Mouse (Mus musculus) C2C12 (cell line): ENCODE data around the gene Uspl1. TPM values are rescaled to one million over a fixed set of nuclear protein-coding genes. Genes with fewer than 3 reads are reported as not detected.

Experiments
- H3K27me3 ChIP-seq: one replicate; pipeline ENCODE4 v1.6.1; 2011; ENCODE audit not compliant: control insufficient read depth, insufficient read depth, insufficient read length
- H3K36me3 ChIP-seq: one replicate; pipeline ENCODE4 v1.6.1; 2011; ENCODE audit not compliant: control insufficient read depth, insufficient read depth
- H3K4me3 ChIP-seq: one replicate; pipeline ENCODE4 v1.5.1; 2011; ENCODE audit warnings: mild to moderate bottlenecking, control low read depth; ENCODE audit not compliant: poor library complexity, insufficient read depth, severe bottlenecking
- H3K79me2 ChIP-seq: one replicate; pipeline ENCODE4 v1.6.1; 2011; ENCODE audit not compliant: control insufficient read depth, insufficient read depth
- H3K79me3 ChIP-seq: one replicate; pipeline ENCODE4 v1.6.1; 2011; ENCODE audit warnings: low read depth, control low read depth
- H3ac ChIP-seq: one replicate; pipeline ENCODE3; 2011; ENCODE audit warnings: low read depth; ENCODE audit not compliant: control insufficient read depth, insufficient read length
- CEBPB ChIP-seq: IDR thresholded peaks from one replicate; pipeline ENCODE4 v1.6.1; 2011; ENCODE audit warnings: low read depth, mild to moderate bottlenecking, control low read depth, moderate library complexity
- CTCF ChIP-seq: IDR thresholded peaks from one replicate; pipeline ENCODE4 v1.5.1; 2011; ENCODE audit not compliant: control insufficient read depth, insufficient read depth, insufficient read length
- FOSL1 ChIP-seq: IDR thresholded peaks from one replicate; pipeline ENCODE4 v1.8.0; 2011; ENCODE audit warnings: mild to moderate bottlenecking, low read length; ENCODE audit not compliant: poor library complexity, insufficient read depth, severe bottlenecking
- MAX ChIP-seq: IDR thresholded peaks from one replicate; pipeline ENCODE4 v1.6.1; 2011; ENCODE audit warnings: mild to moderate bottlenecking, control low read depth
- MYOD1 ChIP-seq: IDR thresholded peaks from one replicate; pipeline ENCODE4 v1.6.1; 2011; ENCODE audit warnings: low read depth; ENCODE audit not compliant: control insufficient read depth, insufficient read length
- MYOG ChIP-seq: IDR thresholded peaks from one replicate; pipeline ENCODE4 v1.6.1; 2011; ENCODE audit not compliant: control insufficient read depth, insufficient read length; ENCODE audit errors: extremely low read depth
- USF1 ChIP-seq: IDR thresholded peaks from one replicate; pipeline ENCODE4 v1.6.1; 2011; ENCODE audit warnings: low read depth, mild to moderate bottlenecking, control low read depth, moderate library complexity
- polyA plus RNA-seq: library from polyadenylated mRNA; unstranded; fragments of >200 nt; fragmentation: generic; extraction: Trizol; gene quantifications from one replicate; pipeline ENCODE4 v1.2.1, GENCODE M21; 2012; ENCODE audit warnings: missing spikeins

Gene Uspl1
- polyA plus RNA-seq, 1 experiment, result 17.8 TPM

GRCm38 (mm10) chr5:149164881-149165280 lies 19.3 kb upstream of the Uspl1 start:
- Histone ChIP-seq H3K36me3 (no peaks in the 10 kb centered on the region), H3K27me3 (no peaks in the 10 kb centered on the region), H3K79me2 (no peaks in the 10 kb centered on the region), H3K79me3 (no peaks in the 10 kb centered on the region), H3K4me3 (no peak overlapping the region), H3ac (no peak overlapping the region)
- no peak for TF ChIP-seq CEBPB
- no peak for TF ChIP-seq MYOD1
- no peak for TF ChIP-seq CTCF
- no peak for TF ChIP-seq MAX
- no peak for TF ChIP-seq USF1
- no peak for TF ChIP-seq MYOG
- TF ChIP-seq FOSL1, result no peak

- TF ChIP-seq MYOD1 (no peak), MYOG (no peak)
- H3K4me3 ChIP-seq, result no peak overlapping the region
- no peaks in the 10 kb centered on the region for H3K36me3 ChIP-seq
Measured at GRCm38 (mm10) chr5:149166011-149166410, 18.1 kb upstream of the Uspl1 start.

GRCm38 (mm10) chr5:149168051-149168450 lies 16.1 kb upstream of the Uspl1 start:
- Histone ChIP-seq H3K4me3 (no peak overlapping the region), H3K36me3 (no peaks in the 10 kb centered on the region), H3K79me2 (no peaks in the 10 kb centered on the region), H3ac (no peak overlapping the region), H3K79me3 (no peaks in the 10 kb centered on the region), H3K27me3 (no peaks in the 10 kb centered on the region)
- no peak for TF ChIP-seq MAX
- no peak for TF ChIP-seq USF1
- no peak for TF ChIP-seq MYOG
- no peak for TF ChIP-seq MYOD1
- no peak for TF ChIP-seq CTCF
- no peak for TF ChIP-seq FOSL1
- no peak for TF ChIP-seq CEBPB

More at GRCm38 (mm10) chr5:149166011-149166410, 18.1 kb upstream of the Uspl1 start:
- Histone ChIP-seq H3ac (no peak overlapping the region), H3K79me2 (no peaks in the 10 kb centered on the region), H3K79me3 (no peaks in the 10 kb centered on the region), H3K27me3 (no peaks in the 10 kb centered on the region)

- H3K4me3 ChIP-seq, result no peak overlapping the region
- no peak overlapping the region for H3ac ChIP-seq
- H3K36me3 ChIP-seq, result no peaks in the 10 kb centered on the region
- no peaks in the 10 kb centered on the region for H3K79me2 ChIP-seq
- TF ChIP-seq MYOG (no peak), USF1 (no peak), CTCF (no peak), MAX (no peak), FOSL1 (no peak)
- no peaks in the 10 kb centered on the region for H3K27me3 ChIP-seq
- no peaks in the 10 kb centered on the region for H3K79me3 ChIP-seq
Measured at GRCm38 (mm10) chr5:149168816-149169215, 15.3 kb upstream of the Uspl1 start.

GRCm38 (mm10) chr5:149170841-149171588 lies 13.1 kb upstream of the Uspl1 start:
- TF ChIP-seq MAX, result no peak
- TF ChIP-seq FOSL1, result no peak
- no peak for TF ChIP-seq USF1
- no peak for TF ChIP-seq CEBPB
- no peak for TF ChIP-seq MYOD1
- TF ChIP-seq CTCF, result no peak
- TF ChIP-seq MYOG, result no peak
- no peaks in the 10 kb centered on the region for H3K79me2 ChIP-seq
- no peaks in the 10 kb centered on the region for H3K79me3 ChIP-seq
- no peak overlapping the region for H3ac ChIP-seq
- H3K4me3 ChIP-seq, result no peak overlapping the region
- no peaks in the 10 kb centered on the region for H3K27me3 ChIP-seq
- no peaks in the 10 kb centered on the region for H3K36me3 ChIP-seq

- no peak for TF ChIP-seq USF1
- TF ChIP-seq FOSL1, result no peak
- no peak for TF ChIP-seq MYOD1
- TF ChIP-seq CTCF, result no peak
- TF ChIP-seq MYOG, result no peak
- no peak for TF ChIP-seq MAX
- no peak for TF ChIP-seq CEBPB
Measured at GRCm38 (mm10) chr5:149172246-149172645, 11.9 kb upstream of the Uspl1 start.

GRCm38 (mm10) chr5:149174527-149174926 lies 9.6 kb upstream of the Uspl1 start:
- no peak overlapping the region for H3ac ChIP-seq
- no peaks in the 10 kb centered on the region for H3K27me3 ChIP-seq
- H3K79me2 ChIP-seq, result no peaks in the 10 kb centered on the region
- H3K36me3 ChIP-seq, result no peaks in the 10 kb centered on the region
- H3K79me3 ChIP-seq, result no peaks in the 10 kb centered on the region
- TF ChIP-seq USF1 (no peak), MYOD1 (no peak), FOSL1 (no peak), MYOG (no peak), CTCF (no peak), MAX (no peak), CEBPB (no peak)
- H3K4me3 ChIP-seq, result no peak overlapping the region

More at GRCm38 (mm10) chr5:149172246-149172645, 11.9 kb upstream of the Uspl1 start:
- no peaks in the 10 kb centered on the region for H3K27me3 ChIP-seq
- H3ac ChIP-seq, result no peak overlapping the region
- H3K4me3 ChIP-seq, result no peak overlapping the region
- H3K79me3 ChIP-seq, result no peaks in the 10 kb centered on the region
- no peaks in the 10 kb centered on the region for H3K36me3 ChIP-seq
- no peaks in the 10 kb centered on the region for H3K79me2 ChIP-seq
